Comparison of ENCODE assay signal across 7 mouse cellular contexts in the genomic region with DNA sequence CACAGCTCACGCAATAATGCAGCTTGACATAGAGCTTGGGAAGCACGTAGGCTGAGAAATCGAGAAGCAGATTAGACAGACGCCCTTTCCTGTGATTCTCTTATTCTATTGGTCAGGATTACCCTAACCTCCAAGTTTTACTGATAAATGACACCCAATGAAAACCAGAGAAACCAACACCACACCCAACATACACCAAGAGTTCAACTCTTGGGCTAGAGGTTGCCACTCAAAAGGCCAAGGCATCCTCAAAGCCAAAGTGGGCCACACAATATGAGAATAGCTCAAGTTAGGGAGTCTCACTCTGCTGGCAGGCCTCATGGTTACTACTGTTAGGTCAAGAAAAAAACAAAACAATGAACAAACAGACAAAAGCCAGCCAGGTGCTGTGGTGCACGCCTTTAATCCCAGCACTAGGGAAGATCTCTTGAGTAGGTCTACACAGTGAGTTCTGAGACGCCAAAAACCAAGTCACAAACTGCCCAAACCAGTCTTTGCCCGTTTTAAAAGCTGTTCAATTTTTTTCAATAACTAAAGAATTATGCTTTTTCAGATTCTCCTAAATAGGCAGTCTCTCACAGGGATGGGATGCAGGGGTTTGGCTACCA. TPM values are rescaled to one million over a fixed set of nuclear protein-coding genes. Genes with fewer than 3 reads are reported as not detected.
A peak's percentile ranks its signal among the peaks of the same experiment; 100 is the strongest.
DNase-seq lines count a peak whose midpoint lies in the region; ATAC-seq and TF ChIP-seq lines count a peak whose summit lies in the region.

No protein-coding gene starts in this region.

- H3K4me1 ChIP-seq in erythroblast, embryonic 14.5 days (ENCODE audit: control insufficient read depth), result peaks cover 54% of the 10 kb centered on the region
- H3K4me1 ChIP-seq in liver, embryonic 11.5 days (replicated peaks; ENCODE audit: control insufficient read depth, insufficient read depth, low read length), result peaks cover 12% of the 10 kb centered on the region

- no peak for TF ChIP-seq CTCF in C2C12 (IDR thresholded peaks at IDR 0.05; ENCODE audit: control insufficient read depth, insufficient read depth, insufficient read length)

- peak; percentile 46 for ATAC-seq in liver, embryonic 11.5 days (replicated peaks; ENCODE audit: low FRiP score)

- H3ac ChIP-seq in C2C12 (ENCODE audit: control insufficient read depth, insufficient read length, low read depth), result peak overlapping the region; percentile 96

- H3K4me2 ChIP-seq in liver, embryonic 11.5 days, result peak overlapping the region; percentile 96

- peak overlapping the region; percentile 98 for H3K4me3 ChIP-seq in C2C12 (ENCODE audit: insufficient read depth, poor library complexity, severe bottlenecking)
- H3K4me3 ChIP-seq in erythroblast, embryonic 14.5 days (replicated peaks), result peak overlapping the region; percentile 97
- peak overlapping the region; percentile 87 for H3K4me3 ChIP-seq in liver, embryonic 11.5 days (ENCODE audit: low read depth, low read length)

- peaks cover 24% of the 10 kb centered on the region for H3K36me3 ChIP-seq in C2C12 (ENCODE audit: control insufficient read depth, insufficient read depth)
- H3K36me3 ChIP-seq in erythroblast, embryonic 14.5 days (ENCODE audit: control insufficient read depth), result peaks cover 37% of the 10 kb centered on the region
- peaks cover 20% of the 10 kb centered on the region for H3K36me3 ChIP-seq in liver, embryonic 11.5 days (ENCODE audit: control insufficient read depth, insufficient read depth, low read length)

- WGBS in liver, embryonic 11.5 days, result 22% methylated on average over 7 of the region's 7 CpGs

- H3K79me2 ChIP-seq in C2C12 (ENCODE audit: control insufficient read depth, insufficient read depth), result peaks cover 23% of the 10 kb centered on the region

- H3K27ac ChIP-seq in liver, embryonic 11.5 days (ENCODE audit: low read depth, low read length), result peak overlapping the region; percentile 87

- H3K9me3 ChIP-seq in erythroblast, embryonic 14.5 days (ENCODE audit: control insufficient read depth, low read length), result no peaks in the 10 kb centered on the region
- no peaks in the 10 kb centered on the region for H3K9me3 ChIP-seq in liver, embryonic 11.5 days (ENCODE audit: control insufficient read depth, low read length)

- peak overlapping the region; percentile 98 for H3K9ac ChIP-seq in liver, embryonic 11.5 days (ENCODE audit: low read depth, low read length)

- peak; percentile 37 for DNase-seq in 3T3-L1 (ENCODE audit: low read depth, low spot score)
- no peak for DNase-seq in liver, embryonic 11.5 days (ENCODE audit: low spot score)
- DNase-seq in urinary bladder, postnatal 4 days (ENCODE audit: low spot score in 2 of 2), result no peak
- DNase-seq in thymus, postnatal 25 days, result no peak
- DNase-seq in cerebellum, adult 8-10 months, result no peak

- H3K79me3 ChIP-seq in C2C12 (ENCODE audit: low read depth), result peaks cover 16% of the 10 kb centered on the region

- H3K27me3 ChIP-seq in C2C12 (ENCODE audit: control insufficient read depth, insufficient read depth, insufficient read length), result peaks cover 3% of the 10 kb centered on the region
- H3K27me3 ChIP-seq in erythroblast, embryonic 14.5 days (ENCODE audit: control insufficient read depth), result no peaks in the 10 kb centered on the region
- H3K27me3 ChIP-seq in liver, embryonic 11.5 days (replicated peaks; ENCODE audit: control insufficient read depth, insufficient read depth, low read length), result no peaks in the 10 kb centered on the region

TF ChIP-seq in C2C12, 6 proteins besides CTCF, POLR2A, EP300 and RAD21:
- TF ChIP-seq USF1 (IDR thresholded peaks at IDR 0.05; ENCODE audit: low read depth) (no peak), FOSL1 (IDR thresholded peaks at IDR 0.05; ENCODE audit: insufficient read depth, low read length, poor library complexity, severe bottlenecking) (no peak), MYOD1 (IDR thresholded peaks at IDR 0.05; ENCODE audit: control insufficient read depth, insufficient read length, low read depth) (no peak), CEBPB (IDR thresholded peaks at IDR 0.05; ENCODE audit: low read depth) (no peak), MAX (IDR thresholded peaks at IDR 0.05) (no peak), MYOG (IDR thresholded peaks at IDR 0.05; ENCODE audit: control insufficient read depth, extremely low read depth, insufficient read length) (no peak)

RNA-seq across cellular contexts. Expression of gene Rps26, which starts 1.2 kb away (rescaled TPM):
- polyA plus RNA-seq in C2C12 (2012; fragmentation: generic; extraction: Trizol), result 2,179 TPM
- 514 and 972 TPM in 2 replicates for polyA plus RNA-seq in erythroblast, embryonic 14.5 days (2012)
- polyA plus RNA-seq in liver, embryonic 11.5 days (2014; fragmentation: Nextera tagmentation; extraction: Ambion mirVana), result 848 and 955 TPM in 2 replicates

RNA-seq across cellular contexts. Expression of gene Ikzf4, which starts 20.4 kb away (rescaled TPM):
- 0.05 TPM for polyA plus RNA-seq in C2C12 (2012; fragmentation: generic; extraction: Trizol)
- polyA plus RNA-seq in erythroblast, embryonic 14.5 days (2012), result 0.01 TPM in 1 of 2 replicates, not detected in the other
- polyA plus RNA-seq in liver, embryonic 11.5 days (2014; fragmentation: Nextera tagmentation; extraction: Ambion mirVana), result 0.96 and 1.3 TPM in 2 replicates

RNA-seq across cellular contexts. Expression of gene Erbb3, which starts 35.9 kb away (rescaled TPM):
- polyA plus RNA-seq in C2C12 (2012; fragmentation: generic; extraction: Trizol), result 0.28 TPM
- polyA plus RNA-seq in erythroblast, embryonic 14.5 days (2012), result 0.01 TPM in 1 of 2 replicates, not detected in the other
- polyA plus RNA-seq in liver, embryonic 11.5 days (2014; fragmentation: Nextera tagmentation; extraction: Ambion mirVana), result 3.0 and 3.7 TPM in 2 replicates

RNA-seq across cellular contexts. Expression of gene Suox, which starts 48.5 kb away (rescaled TPM):
- polyA plus RNA-seq in C2C12 (2012; fragmentation: generic; extraction: Trizol), result 9.6 TPM
- polyA plus RNA-seq in erythroblast, embryonic 14.5 days (2012), result 0.04 and 0.14 TPM in 2 replicates
- 12.4 and 12.5 TPM in 2 replicates for polyA plus RNA-seq in liver, embryonic 11.5 days (2014; fragmentation: Nextera tagmentation; extraction: Ambion mirVana)

RNA-seq across cellular contexts. Expression of gene Pa2g4, which starts 59.6 kb away (rescaled TPM):
- polyA plus RNA-seq in C2C12 (2012; fragmentation: generic; extraction: Trizol), result 232 TPM
- 39.3 and 42.3 TPM in 2 replicates for polyA plus RNA-seq in erythroblast, embryonic 14.5 days (2012)
- 384 and 397 TPM in 2 replicates for polyA plus RNA-seq in liver, embryonic 11.5 days (2014; fragmentation: Nextera tagmentation; extraction: Ambion mirVana)
